Mouse (Mus musculus) myocyte (in vitro differentiated cells): Measurements from ENCODE around the gene Dync1li1. TPM values are rescaled to one million over a fixed set of nuclear protein-coding genes. Genes with fewer than 3 reads are reported as not detected.

Experiments used
- H3K27me3 ChIP-seq: one replicate; pipeline ENCODE4 v1.6.1; 2011; ENCODE audit not compliant: control insufficient read depth, insufficient read depth, insufficient read length
- H3K36me3 ChIP-seq: one replicate; pipeline ENCODE4 v1.6.1; 2011; ENCODE audit not compliant: control insufficient read depth, insufficient read depth
- H3K4me2 ChIP-seq: one replicate; pipeline ENCODE4 v1.6.1; 2011; ENCODE audit warnings: low read depth, control low read depth
- H3K4me3 ChIP-seq: one replicate; pipeline ENCODE4 v1.5.1; 2011; ENCODE audit warnings: mild to moderate bottlenecking, control low read depth, moderate library complexity
- H3K79me2 ChIP-seq: one replicate; pipeline ENCODE4 v1.6.1; 2011; ENCODE audit not compliant: control insufficient read depth, insufficient read depth
- H3ac ChIP-seq: one replicate; pipeline ENCODE4 v1.6.1; 2011; ENCODE audit not compliant: control insufficient read depth, insufficient read length
- CEBPB ChIP-seq: IDR thresholded peaks from 2 replicates; pipeline ENCODE4 v1.6.1; 2011; ENCODE audit warnings: mild to moderate bottlenecking, moderate library complexity; ENCODE audit not compliant: poor library complexity, insufficient read depth, severe bottlenecking
- E2F4 ChIP-seq: IDR thresholded peaks from one replicate; pipeline ENCODE4 v1.6.1; 2011; ENCODE audit warnings: mild to moderate bottlenecking, control low read depth, moderate library complexity; ENCODE audit not compliant: insufficient read depth
- MAX ChIP-seq: IDR thresholded peaks from one replicate; pipeline ENCODE4 v1.6.1; 2011; ENCODE audit warnings: low read depth, mild to moderate bottlenecking, control low read depth
- MYOD1 ChIP-seq, 3 experiments: IDR thresholded peaks; one replicate each; pipeline ENCODE4 v1.6.1; 2011; ENCODE audit warnings: control low read depth in 2 of 3, low read depth in 2 of 3, mild to moderate bottlenecking in 2 of 3, moderate library complexity in 1 of 3; ENCODE audit not compliant: insufficient read length in 2 of 3, control insufficient read depth in 1 of 3
- MYOG ChIP-seq, 3 experiments: IDR thresholded peaks; one replicate each; pipeline ENCODE4 v1.6.1; 2011; ENCODE audit warnings: control low read depth in 2 of 3, low read depth in 2 of 3, mild to moderate bottlenecking in 2 of 3; ENCODE audit not compliant: insufficient read length in 2 of 3, control insufficient read depth in 1 of 3, insufficient read depth in 1 of 3
- POLR2A ChIP-seq: IDR thresholded peaks from one replicate; pipeline ENCODE4 v1.6.1; 2011; ENCODE audit warnings: low read depth, mild to moderate bottlenecking, control low read depth, moderate library complexity; ENCODE audit not compliant: insufficient read length
- POLR2AphosphoS2 ChIP-seq: IDR thresholded peaks from one replicate; pipeline ENCODE4 v1.6.1; 2011; ENCODE audit warnings: low read depth, control low read depth; ENCODE audit not compliant: insufficient read length
- REST ChIP-seq: IDR thresholded peaks from one replicate; pipeline ENCODE4 v1.6.1; 2011; ENCODE audit warnings: mild to moderate bottlenecking, control low read depth, moderate library complexity; ENCODE audit not compliant: insufficient read depth, insufficient read length
- SRF ChIP-seq: IDR thresholded peaks from one replicate; pipeline ENCODE4 v1.6.1; 2011; ENCODE audit warnings: low read depth; ENCODE audit not compliant: control insufficient read depth, insufficient read length
- TCF12 ChIP-seq: IDR thresholded peaks from one replicate; pipeline ENCODE4 v1.6.1; 2011; ENCODE audit warnings: mild to moderate bottlenecking, control low read depth; ENCODE audit not compliant: poor library complexity, insufficient read depth, severe bottlenecking
- TCF3 ChIP-seq: IDR thresholded peaks from one replicate; pipeline ENCODE4 v1.6.1; 2011; ENCODE audit warnings: low read depth, control low read depth; ENCODE audit not compliant: insufficient read length
- USF1 ChIP-seq: IDR thresholded peaks from one replicate; pipeline ENCODE4 v1.6.1; 2011; ENCODE audit warnings: low read depth, mild to moderate bottlenecking, control low read depth, moderate library complexity
- polyA plus RNA-seq: library from polyadenylated mRNA; unstranded; fragments of >200 nt; fragmentation: generic; extraction: Trizol; gene quantifications from one replicate; pipeline ENCODE4 v1.2.1, GENCODE M21; 2012; ENCODE audit warnings: missing spikeins

The Dync1li1 gene
- polyA plus RNA-seq, 1 experiment: 70.9 TPM

DNA sequence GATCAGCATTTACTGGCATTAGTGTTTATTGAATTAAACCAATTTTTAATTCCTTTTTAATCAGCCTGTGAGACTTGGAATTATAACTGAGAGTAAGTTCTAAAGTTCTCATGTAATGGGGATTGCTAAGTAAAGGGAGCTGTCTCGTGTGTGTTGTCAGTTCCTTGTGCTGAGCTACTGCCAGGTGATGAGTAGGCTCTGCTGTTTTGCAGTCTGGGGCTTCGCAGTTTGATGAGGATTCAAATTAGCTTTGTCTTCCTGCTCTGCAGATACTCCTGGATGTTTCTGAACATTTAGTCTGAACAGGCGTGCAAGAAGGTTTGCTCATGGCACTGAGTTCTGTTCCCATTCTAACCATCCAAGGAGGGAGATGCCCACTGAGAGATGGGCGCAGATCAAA lies 8.5 kb downstream of the Dync1li1 start:
- H3K4me2 ChIP-seq: no peak overlapping the region
- H3ac ChIP-seq: no peak overlapping the region
- no peak overlapping the region for H3K4me3 ChIP-seq
- peaks cover 18% of the 10 kb centered on the region for H3K36me3 ChIP-seq
- peaks cover 96% of the 10 kb centered on the region for H3K79me2 ChIP-seq
- no peak for TF ChIP-seq SRF
- TF ChIP-seq USF1: no peak
- no peak for TF ChIP-seq MYOD1 (IDR thresholded peaks at IDR 0.05; ENCODE audit: control insufficient read depth in 1 of 3, insufficient read length in 2 of 3, low read depth in 2 of 3)
- no peak for TF ChIP-seq TCF3
- no peak for TF ChIP-seq REST
- no peak for TF ChIP-seq E2F4
- no peak for TF ChIP-seq MYOG (IDR thresholded peaks at IDR 0.05; ENCODE audit: control insufficient read depth in 1 of 3, insufficient read depth in 1 of 3, insufficient read length in 2 of 3, low read depth in 2 of 3)
- TF ChIP-seq CEBPB: no peak
- TF ChIP-seq TCF12: no peak
- no peak for TF ChIP-seq MAX
- TF ChIP-seq POLR2A: no peak
- no peak for TF ChIP-seq POLR2AphosphoS2
- H3K27me3 ChIP-seq: no peaks in the 10 kb centered on the region

DNA sequence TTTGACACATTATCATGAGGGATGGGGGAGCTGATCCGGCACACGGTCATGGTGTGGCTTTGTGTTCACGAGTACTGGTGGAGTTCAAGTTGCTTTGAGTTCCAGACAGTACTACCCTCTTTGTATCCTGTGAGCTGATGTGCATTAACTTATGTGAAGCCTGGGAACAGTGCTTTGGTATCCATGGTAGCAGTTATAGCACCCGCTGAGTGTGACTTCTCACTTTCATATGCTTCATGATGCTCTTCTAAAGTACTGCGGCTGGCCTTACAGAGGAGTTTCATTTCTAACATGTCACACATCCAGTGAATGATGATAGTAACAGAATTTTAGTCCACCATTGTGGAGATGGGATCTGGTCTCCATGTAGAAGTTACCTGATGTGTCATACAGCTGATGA lies 9.3 kb downstream of the Dync1li1 start:
- Histone ChIP-seq H3K4me2 (no peak overlapping the region), H3K27me3 (no peaks in the 10 kb centered on the region), H3K4me3 (no peak overlapping the region), H3ac (no peak overlapping the region), H3K36me3 (peaks cover 10% of the 10 kb centered on the region), H3K79me2 (peaks cover 96% of the 10 kb centered on the region)
- TF ChIP-seq REST (no peak), POLR2AphosphoS2 (no peak), MAX (no peak), SRF (no peak), MYOG (IDR thresholded peaks at IDR 0.05; ENCODE audit: control insufficient read depth in 1 of 3, insufficient read depth in 1 of 3, insufficient read length in 2 of 3, low read depth in 2 of 3) (no peak), USF1 (no peak), TCF3 (no peak), E2F4 (no peak), TCF12 (no peak), CEBPB (no peak), MYOD1 (IDR thresholded peaks at IDR 0.05; ENCODE audit: control insufficient read depth in 1 of 3, insufficient read length in 2 of 3, low read depth in 2 of 3) (no peak), POLR2A (no peak)

DNA sequence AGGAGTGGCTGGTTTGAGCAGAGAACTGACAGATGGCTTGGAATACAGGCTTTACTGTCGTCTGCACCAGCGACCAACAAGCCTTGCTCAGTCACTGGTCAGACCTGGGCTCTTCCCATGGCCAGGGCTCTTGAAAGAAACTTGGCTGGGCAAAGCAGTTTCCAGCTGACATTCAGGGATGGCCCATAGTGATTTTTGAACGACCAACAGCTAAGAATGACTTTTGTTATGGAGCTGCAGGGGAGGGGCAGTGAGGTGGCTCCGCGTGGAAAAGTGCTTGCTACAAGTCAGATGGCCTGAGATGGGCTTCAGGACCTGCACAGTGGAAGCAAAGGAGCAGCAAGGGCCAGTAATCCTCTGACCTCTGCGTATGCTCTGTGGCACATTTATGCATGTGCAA lies 10.7 kb downstream of the Dync1li1 start:
- Histone ChIP-seq H3K36me3 (peaks cover 9% of the 10 kb centered on the region), H3K4me3 (no peak overlapping the region), H3ac (no peak overlapping the region), H3K4me2 (no peak overlapping the region), H3K79me2 (peaks cover 96% of the 10 kb centered on the region), H3K27me3 (no peaks in the 10 kb centered on the region)
- TF ChIP-seq POLR2AphosphoS2 (no peak), MYOG (IDR thresholded peaks at IDR 0.05; ENCODE audit: control insufficient read depth in 1 of 3, insufficient read depth in 1 of 3, insufficient read length in 2 of 3, low read depth in 2 of 3) (no peak), MAX (no peak), MYOD1 (IDR thresholded peaks at IDR 0.05; ENCODE audit: control insufficient read depth in 1 of 3, insufficient read length in 2 of 3, low read depth in 2 of 3) (no peak), REST (no peak), E2F4 (no peak), SRF (no peak), POLR2A (no peak), CEBPB (no peak), TCF3 (no peak), USF1 (no peak), TCF12 (no peak)

DNA sequence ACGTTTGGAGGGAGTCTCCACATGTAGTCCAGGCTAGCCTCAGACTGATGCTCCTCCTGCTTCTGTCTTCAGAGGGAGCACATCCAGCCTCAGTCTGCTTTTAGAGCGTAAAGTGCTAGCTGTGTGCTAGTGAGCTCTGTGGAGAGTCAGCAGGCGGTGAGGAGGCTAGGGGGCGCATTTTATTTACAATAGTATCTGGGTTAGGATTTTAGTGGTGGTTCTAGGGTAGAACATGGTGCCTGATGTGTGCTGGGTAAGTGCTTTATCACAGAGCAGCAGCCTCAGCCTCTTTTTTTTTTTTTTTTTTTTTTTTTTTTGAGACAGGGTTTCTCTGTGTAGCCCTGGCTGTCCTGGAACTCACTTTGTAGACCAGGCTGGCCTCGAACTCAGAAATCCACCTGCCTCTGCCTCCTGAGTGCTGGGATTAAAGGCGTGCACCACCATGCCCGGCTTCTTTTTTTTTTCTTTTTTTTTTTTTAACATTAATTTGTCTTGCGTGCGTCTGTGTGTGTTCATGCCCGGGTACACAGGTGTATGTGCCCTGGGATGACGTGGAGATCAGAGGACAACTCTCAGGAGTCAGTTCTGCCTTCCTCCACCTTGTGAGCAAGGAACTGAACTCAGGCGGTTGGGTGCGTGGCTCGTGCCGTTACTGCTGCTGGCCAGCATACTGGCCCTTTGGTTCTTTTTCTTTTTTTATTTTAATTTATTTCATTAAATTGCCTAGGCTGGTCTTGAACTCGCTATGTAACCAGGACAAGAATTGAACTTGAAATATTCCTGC lies 11.5 kb downstream of the Dync1li1 start:
- Histone ChIP-seq H3K36me3 (peaks cover 12% of the 10 kb centered on the region), H3K4me3 (no peak overlapping the region), H3K79me2 (peaks cover 96% of the 10 kb centered on the region), H3K4me2 (no peak overlapping the region), H3ac (no peak overlapping the region), H3K27me3 (no peaks in the 10 kb centered on the region)
- TF ChIP-seq TCF3 (no peak), MYOG (IDR thresholded peaks at IDR 0.05; ENCODE audit: control insufficient read depth in 1 of 3, insufficient read depth in 1 of 3, insufficient read length in 2 of 3, low read depth in 2 of 3) (no peak), MYOD1 (IDR thresholded peaks at IDR 0.05; ENCODE audit: control insufficient read depth in 1 of 3, insufficient read length in 2 of 3, low read depth in 2 of 3) (no peak), SRF (no peak), TCF12 (no peak), POLR2AphosphoS2 (no peak), USF1 (no peak), REST (no peak), POLR2A (no peak), CEBPB (no peak), E2F4 (no peak), MAX (no peak)
